17 mouse cellular contexts compared by ENCODE assay signal in genomic region chr10:114415717-114416116, GRCm38 (mm10).
"Had no signal": no experiment of that assay in that cellular context is flagged by ENCODE, and none has a peak within 500 bp of the region (broad histone marks: within the 10 kb centered on the region; RNA-seq: fewer than 3 reads in every experiment).

No protein-coding gene starts in this region.

- DNase-seq: left cerebral cortex, postnatal 4 days; liver; liver, embryonic 13.5 days; liver, postnatal 0 days; lung, adult 18-20 months; lung, adult 2 months; lung, embryonic 14.5 days; lung, postnatal 10 days; lung, postnatal 14 days; lung, postnatal 36 days; lung, postnatal 4 days; midbrain, embryonic 14.5 days had no signal

- ATAC-seq: liver, embryonic 12.5 days; liver, postnatal 0 days; lung, postnatal 0 days; midbrain, embryonic 13.5 days; midbrain, embryonic 15.5 days; midbrain, embryonic 16.5 days had no signal
